Mouse (Mus musculus): ENCODE measurements around the gene Smg7. TPM values are rescaled to one million over a fixed set of nuclear protein-coding genes. Genes with fewer than 3 reads are reported as not detected.

The Smg7 gene
- polyA plus RNA-seq, 1 experiment = 47.3 TPM

- TF ChIP-seq CTCF (IDR thresholded peaks at IDR 0.05; ENCODE audit: borderline replicate concordance, insufficient read depth, low read depth, low read length) = no peak
- no peak for TF ChIP-seq POLR2A (IDR thresholded peaks at IDR 0.05; ENCODE audit: borderline replicate concordance, insufficient read depth, low read length)
- WGBS = 44% methylated on average over 2 of the region's 2 CpGs
- Histone ChIP-seq H3K27me3 (ENCODE audit: control insufficient read depth, insufficient read depth, low read length) (no peaks in the 10 kb centered on the region), H3K27ac (ENCODE audit: insufficient read depth, low read length) (no peak within 1 kb of the TSS), H3K4me3 (replicated peaks; ENCODE audit: insufficient read depth, low read depth, low read length) (no peak within 1 kb of the TSS), H3K4me1 (ENCODE audit: control insufficient read depth, insufficient read depth, low read length) (no peaks in the 10 kb centered on the region)
- DNase-seq = no peak
Observed at GRCm38 (mm10) chr1:152799897-152800296, 102.5 kb downstream of the Smg7 start, which contains the start of gene Ncf2. Ncf2 (plus strand) TSS chr1:152800194.

- no peak overlapping the region for H3K27ac ChIP-seq (ENCODE audit: insufficient read depth, low read length)
- H3K4me3 ChIP-seq (replicated peaks; ENCODE audit: insufficient read depth, low read depth, low read length) = no peak overlapping the region
- no peaks in the 10 kb centered on the region for H3K4me1 ChIP-seq (ENCODE audit: control insufficient read depth, insufficient read depth, low read length)
- 83% methylated on average over 9 of the region's 9 CpGs for WGBS
- no peak for DNase-seq
- H3K27me3 ChIP-seq (ENCODE audit: control insufficient read depth, insufficient read depth, low read length) = no peaks in the 10 kb centered on the region
- TF ChIP-seq CTCF (IDR thresholded peaks at IDR 0.05; ENCODE audit: borderline replicate concordance, insufficient read depth, low read depth, low read length) (no peak), POLR2A (IDR thresholded peaks at IDR 0.05; ENCODE audit: borderline replicate concordance, insufficient read depth, low read length) (no peak)
Observed at GRCm38 (mm10) chr1:152798125-152798524, 104.3 kb downstream of the Smg7 start.

- H3K27me3 ChIP-seq (ENCODE audit: control insufficient read depth, insufficient read depth, low read length) = no peaks in the 10 kb centered on the region
- H3K27ac ChIP-seq (ENCODE audit: insufficient read depth, low read length) = no peak overlapping the region
- WGBS = 83% methylated on average over 8 of the region's 8 CpGs
- no peaks in the 10 kb centered on the region for H3K4me1 ChIP-seq (ENCODE audit: control insufficient read depth, insufficient read depth, low read length)
- TF ChIP-seq POLR2A (IDR thresholded peaks at IDR 0.05; ENCODE audit: borderline replicate concordance, insufficient read depth, low read length) = no peak
- TF ChIP-seq CTCF (IDR thresholded peaks at IDR 0.05; ENCODE audit: borderline replicate concordance, insufficient read depth, low read depth, low read length) = no peak
- no peak overlapping the region for H3K4me3 ChIP-seq (replicated peaks; ENCODE audit: insufficient read depth, low read depth, low read length)
- DNase-seq = no peak
Observed at GRCm38 (mm10) chr1:152796683-152797263, 105.7 kb downstream of the Smg7 start.

GRCm38 (mm10) chr1:152795688-152796255 is 106.7 kb downstream of the Smg7 start:
- Histone ChIP-seq H3K27ac (ENCODE audit: insufficient read depth, low read length) (no peak overlapping the region), H3K27me3 (ENCODE audit: control insufficient read depth, insufficient read depth, low read length) (no peaks in the 10 kb centered on the region), H3K4me3 (replicated peaks; ENCODE audit: insufficient read depth, low read depth, low read length) (no peak overlapping the region), H3K4me1 (ENCODE audit: control insufficient read depth, insufficient read depth, low read length) (no peaks in the 10 kb centered on the region)
- 63% methylated on average over 8 of the region's 8 CpGs for WGBS
- DNase-seq = no peak
- no peak for TF ChIP-seq CTCF (IDR thresholded peaks at IDR 0.05; ENCODE audit: borderline replicate concordance, insufficient read depth, low read depth, low read length)
- TF ChIP-seq POLR2A (IDR thresholded peaks at IDR 0.05; ENCODE audit: borderline replicate concordance, insufficient read depth, low read length) = no peak

GRCm38 (mm10) chr1:152793495-152794130 is 108.8 kb downstream of the Smg7 start:
- H3K4me3 ChIP-seq (replicated peaks; ENCODE audit: insufficient read depth, low read depth, low read length) = no peak overlapping the region
- no peaks in the 10 kb centered on the region for H3K27me3 ChIP-seq (ENCODE audit: control insufficient read depth, insufficient read depth, low read length)
- WGBS = 59% methylated on average over 6 of the region's 6 CpGs
- H3K4me1 ChIP-seq (ENCODE audit: control insufficient read depth, insufficient read depth, low read length) = no peaks in the 10 kb centered on the region
- DNase-seq = no peak
- no peak for TF ChIP-seq POLR2A (IDR thresholded peaks at IDR 0.05; ENCODE audit: borderline replicate concordance, insufficient read depth, low read length)
- no peak for TF ChIP-seq CTCF (IDR thresholded peaks at IDR 0.05; ENCODE audit: borderline replicate concordance, insufficient read depth, low read depth, low read length)
- H3K27ac ChIP-seq (ENCODE audit: insufficient read depth, low read length) = no peak overlapping the region

- Histone ChIP-seq H3K27ac (ENCODE audit: insufficient read depth, low read length) (no peak overlapping the region), H3K4me3 (replicated peaks; ENCODE audit: insufficient read depth, low read depth, low read length) (no peak overlapping the region), H3K4me1 (ENCODE audit: control insufficient read depth, insufficient read depth, low read length) (no peaks in the 10 kb centered on the region), H3K27me3 (ENCODE audit: control insufficient read depth, insufficient read depth, low read length) (no peaks in the 10 kb centered on the region)
- peak in 1 of 2 experiments; percentile 43 for DNase-seq
- 25% methylated on average over 12 of the region's 12 CpGs for WGBS
- TF ChIP-seq CTCF (IDR thresholded peaks at IDR 0.05; ENCODE audit: borderline replicate concordance, insufficient read depth, low read depth, low read length) = no peak
- no peak for TF ChIP-seq POLR2A (IDR thresholded peaks at IDR 0.05; ENCODE audit: borderline replicate concordance, insufficient read depth, low read length)
Observed at GRCm38 (mm10) chr1:152792736-152793494, 109.5 kb downstream of the Smg7 start.

- no peaks in the 10 kb centered on the region for H3K4me1 ChIP-seq (ENCODE audit: control insufficient read depth, insufficient read depth, low read length)
- 55% methylated on average over 4 of the region's 4 CpGs for WGBS
- no peaks in the 10 kb centered on the region for H3K27me3 ChIP-seq (ENCODE audit: control insufficient read depth, insufficient read depth, low read length)
- TF ChIP-seq POLR2A (IDR thresholded peaks at IDR 0.05; ENCODE audit: borderline replicate concordance, insufficient read depth, low read length) (no peak), CTCF (IDR thresholded peaks at IDR 0.05; ENCODE audit: borderline replicate concordance, insufficient read depth, low read depth, low read length) (no peak)
- DNase-seq = no peak
- H3K4me3 ChIP-seq (replicated peaks; ENCODE audit: insufficient read depth, low read depth, low read length) = no peak overlapping the region
- H3K27ac ChIP-seq (ENCODE audit: insufficient read depth, low read length) = no peak overlapping the region
Observed at GRCm38 (mm10) chr1:152791269-152791668, 111.2 kb downstream of the Smg7 start.
